21 mouse cellular contexts compared by ENCODE assay signal in genomic region chr9:109050674-109050997, GRCm38 (mm10). TPM values are rescaled to one million over a fixed set of nuclear protein-coding genes. Genes with fewer than 3 reads are reported as not detected.
DNase-seq lines count a peak whose midpoint lies in the region; ATAC-seq and TF ChIP-seq lines count a peak whose summit lies in the region.
"Had no signal": no experiment of that assay in that cellular context is flagged by ENCODE, and none has a peak within 500 bp of the region (broad histone marks: within the 10 kb centered on the region; RNA-seq: fewer than 3 reads in every experiment).

No protein-coding gene starts in this region.

- no peak for DNase-seq in heart, postnatal 0 days (ENCODE audit: low spot score)
- no peak for DNase-seq in heart, adult 18-20 months
- no peak for DNase-seq in spleen, adult 2 months (ENCODE audit: low read depth in 1 of 2, low spot score in 2 of 2)
- no peak for DNase-seq in spleen, adult 12 weeks (ENCODE audit: low spot score)
- peak; percentile 28 for DNase-seq in thymus, postnatal 4 days
- DNase-seq in thymus, postnatal 0 days (ENCODE audit: low spot score), result no peak
- DNase-seq in frontal cortex, postnatal 25 days (ENCODE audit: low spot score in 2 of 2), result no peak
- DNase-seq: adrenal gland, adult 2 months; adrenal gland, postnatal 14 days; cerebellum, adult 2 months; cerebellum, postnatal 25 days; forebrain, postnatal 0 days; gastrocnemius, postnatal 36 days; heart, postnatal 4 days had no signal

- no peak overlapping the region for H3K4me3 ChIP-seq in heart, postnatal 0 days (ENCODE audit: low read depth, low read length)
- peak overlapping the region; percentile 64 for H3K4me3 ChIP-seq in spleen, adult 2 months (ENCODE audit: extremely low read depth, insufficient read depth, insufficient read length)
- H3K4me3 ChIP-seq in small intestine, adult 2 months (ENCODE audit: low read depth, low read length), result no peak overlapping the region
- H3K4me3 ChIP-seq: embryonic facial prominence, embryonic 12.5 days; embryonic facial prominence, embryonic 15.5 days; heart, embryonic 12.5 days; heart, embryonic 15.5 days; hindbrain, embryonic 15.5 days had no signal

- no peak overlapping the region for H3K9ac ChIP-seq in heart, postnatal 0 days (replicated peaks; ENCODE audit: low read depth, low read length)
- H3K9ac ChIP-seq: embryonic facial prominence, embryonic 12.5 days; embryonic facial prominence, embryonic 15.5 days; forebrain, postnatal 0 days; heart, embryonic 12.5 days; heart, embryonic 15.5 days; hindbrain, embryonic 15.5 days had no signal

- peaks cover 23% of the 10 kb centered on the region for H3K36me3 ChIP-seq in heart, postnatal 0 days (replicated peaks; ENCODE audit: control insufficient read depth, insufficient read depth, low read length)
- H3K36me3 ChIP-seq in spleen, adult 2 months (ENCODE audit: control insufficient read depth, insufficient read depth, low read length), result peaks cover 17% of the 10 kb centered on the region
- 0 out of 2 replicates have a peak, but pooled peaks cover 2% of the 10 kb centered on the region for H3K36me3 ChIP-seq in small intestine, adult 2 months (ENCODE audit: control insufficient read depth, insufficient read depth, low read length)
- H3K36me3 ChIP-seq: heart, embryonic 15.5 days; hindbrain, embryonic 15.5 days had no signal

- ATAC-seq in heart, postnatal 0 days (ENCODE audit: insufficient read depth, low read depth), result no peak
- ATAC-seq: forebrain, embryonic 14.5 days; forebrain, postnatal 0 days had no signal

- peak overlapping the region; percentile 2; the same call in 1 of the 2 replicates for H3K27ac ChIP-seq in heart, postnatal 0 days (ENCODE audit: low read depth)
- H3K27ac ChIP-seq in spleen, adult 2 months (ENCODE audit: insufficient read depth, low read length), result peak overlapping the region; percentile 99
- H3K27ac ChIP-seq in small intestine, adult 2 months (ENCODE audit: insufficient read depth, low read depth, low read length), result peak overlapping the region; percentile 39
- H3K27ac ChIP-seq: embryonic facial prominence, embryonic 12.5 days; embryonic facial prominence, embryonic 15.5 days; heart, embryonic 15.5 days; hindbrain, embryonic 15.5 days had no signal

- 0 out of 2 replicates have a peak, but pooled peaks cover 5% of the 10 kb centered on the region for H3K4me1 ChIP-seq in heart, postnatal 0 days (ENCODE audit: control insufficient read depth, insufficient read depth)
- peaks cover 15% of the 10 kb centered on the region; the same call in 1 of the 2 replicates for H3K4me1 ChIP-seq in spleen, adult 2 months (ENCODE audit: control insufficient read depth, insufficient read depth, insufficient read length)
- peaks cover 12% of the 10 kb centered on the region for H3K4me1 ChIP-seq in small intestine, adult 2 months (ENCODE audit: control insufficient read depth, insufficient read depth, insufficient read length, low read length)

- no peak for TF ChIP-seq CTCF in heart, postnatal 0 days (IDR thresholded peaks at IDR 0.05; ENCODE audit: low read depth)
- TF ChIP-seq CTCF in spleen, adult 2 months (IDR thresholded peaks at IDR 0.05; ENCODE audit: extremely low read depth, insufficient read depth, insufficient read length, insufficient replicate concordance), result no peak
- no peak for TF ChIP-seq CTCF in small intestine, adult 2 months (IDR thresholded peaks at IDR 0.05; ENCODE audit: extremely low read depth, insufficient read length, insufficient replicate concordance, low read depth, low read length)

- no peak for TF ChIP-seq POLR2A in spleen, adult 2 months (IDR thresholded peaks at IDR 0.05; ENCODE audit: low read depth, low read length)
- no peak for TF ChIP-seq POLR2A in small intestine, adult 2 months (IDR thresholded peaks at IDR 0.05; ENCODE audit: low read depth, low read length)

- WGBS in heart, postnatal 0 days, result 77% methylated on average over 3 of the region's 3 CpGs
- WGBS in spleen, adult 2 months, result 11% methylated on average over 3 of the region's 3 CpGs
- 44% methylated on average over 3 of the region's 3 CpGs for WGBS in small intestine, adult 2 months

- no peaks in the 10 kb centered on the region for H3K27me3 ChIP-seq in heart, postnatal 0 days (ENCODE audit: control insufficient read depth, insufficient read depth, low read length)
- H3K27me3 ChIP-seq in spleen, adult 2 months (ENCODE audit: control insufficient read depth, insufficient read depth, low read length), result no peaks in the 10 kb centered on the region
- no peaks in the 10 kb centered on the region for H3K27me3 ChIP-seq in small intestine, adult 2 months (ENCODE audit: control insufficient read depth, insufficient read depth, low read length)
- H3K27me3 ChIP-seq: embryonic facial prominence, embryonic 12.5 days; embryonic facial prominence, embryonic 15.5 days; heart, embryonic 12.5 days; heart, embryonic 15.5 days; hindbrain, embryonic 15.5 days had no signal

- TF ChIP-seq EP300 in heart, postnatal 0 days (IDR thresholded peaks at IDR 0.05; ENCODE audit: low read depth), result no peak

- H3K9me3 ChIP-seq in heart, postnatal 0 days (replicated peaks; ENCODE audit: control insufficient read depth, low read length), result no peaks in the 10 kb centered on the region
- H3K9me3 ChIP-seq: embryonic facial prominence, embryonic 12.5 days; embryonic facial prominence, embryonic 15.5 days; heart, embryonic 12.5 days; heart, embryonic 15.5 days; hindbrain, embryonic 15.5 days had no signal

- no peak overlapping the region for H3K4me2 ChIP-seq in heart, postnatal 0 days (ENCODE audit: low read depth, low read length)
- H3K4me2 ChIP-seq: embryonic facial prominence, embryonic 12.5 days; embryonic facial prominence, embryonic 15.5 days; heart, embryonic 12.5 days; heart, embryonic 15.5 days; hindbrain, embryonic 15.5 days had no signal

RNA-seq across cellular contexts. Expression of gene Trex1, which starts 8.9 kb away (rescaled TPM):
- 21.6 and 44.2 TPM in 2 replicates for total RNA-seq in heart, postnatal 0 days (2014; rRNA removed; ENCODE audit: low replicate concordance)
- polyA plus RNA-seq in heart, postnatal 0 days (2015; fragmentation: Nextera tagmentation; extraction: Ambion mirVana), result 14.5 and 14.6 TPM in 2 replicates
- total RNA-seq in heart, adult 18-20 months (2021), result 10 to 100 TPM; 13.6 to 17.2 TPM
- 137 and 262 TPM in 2 replicates for polyA plus RNA-seq in spleen, adult 2 months (2012; rRNA removed)
- 42.1 and 42.4 TPM in 2 replicates for polyA plus RNA-seq in thymus, postnatal 0 days (2015; fragmentation: Nextera tagmentation; extraction: Ambion mirVana)
- 51.9 and 174 TPM in 2 replicates for polyA plus RNA-seq in small intestine, adult 2 months (2012; rRNA removed)

RNA-seq across cellular contexts. Expression of gene Shisa5, which starts 12.3 kb away (rescaled TPM):
- total RNA-seq in heart, postnatal 0 days (2014; rRNA removed; ENCODE audit: low replicate concordance), result 76.9 and 102 TPM in 2 replicates
- polyA plus RNA-seq in heart, postnatal 0 days (2015; fragmentation: Nextera tagmentation; extraction: Ambion mirVana), result 49.0 and 51.8 TPM in 2 replicates
- total RNA-seq in heart, adult 18-20 months (2021), result 10 to 100 TPM; 31.4 to 55.0 TPM
- 4,319 and 4,795 TPM in 2 replicates for polyA plus RNA-seq in spleen, adult 2 months (2012; rRNA removed)
- polyA plus RNA-seq in thymus, postnatal 0 days (2015; fragmentation: Nextera tagmentation; extraction: Ambion mirVana), result 210 and 212 TPM in 2 replicates
- polyA plus RNA-seq in small intestine, adult 2 months (2012; rRNA removed), result 406 and 675 TPM in 2 replicates

RNA-seq across cellular contexts. Expression of gene Atrip, which starts 23.3 kb away (rescaled TPM):
- 17.1 and 31.2 TPM in 2 replicates for total RNA-seq in heart, postnatal 0 days (2014; rRNA removed; ENCODE audit: low replicate concordance)
- 11.1 and 11.7 TPM in 2 replicates for polyA plus RNA-seq in heart, postnatal 0 days (2015; fragmentation: Nextera tagmentation; extraction: Ambion mirVana)
- total RNA-seq in heart, adult 18-20 months (2021), result 1 to 10 TPM; 8.1 to 9.8 TPM
- 16.2 and 17.0 TPM in 2 replicates for polyA plus RNA-seq in spleen, adult 2 months (2012; rRNA removed)
- 23.4 and 28.4 TPM in 2 replicates for polyA plus RNA-seq in thymus, postnatal 0 days (2015; fragmentation: Nextera tagmentation; extraction: Ambion mirVana)
- polyA plus RNA-seq in small intestine, adult 2 months (2012; rRNA removed), result 5.8 and 10.7 TPM in 2 replicates

RNA-seq across cellular contexts. Expression of gene Ccdc51, which starts 31.7 kb away (rescaled TPM):
- total RNA-seq in heart, postnatal 0 days (2014; rRNA removed; ENCODE audit: low replicate concordance), result 11.6 and 19.5 TPM in 2 replicates
- 14.3 and 14.6 TPM in 2 replicates for polyA plus RNA-seq in heart, postnatal 0 days (2015; fragmentation: Nextera tagmentation; extraction: Ambion mirVana)
- total RNA-seq in heart, adult 18-20 months (2021), result 10 to 100 TPM; 11.4 to 14.3 TPM
- polyA plus RNA-seq in spleen, adult 2 months (2012; rRNA removed), result 5.1 and 5.2 TPM in 2 replicates
- polyA plus RNA-seq in thymus, postnatal 0 days (2015; fragmentation: Nextera tagmentation; extraction: Ambion mirVana), result 18.6 and 19.0 TPM in 2 replicates
- 5.5 and 11.3 TPM in 2 replicates for polyA plus RNA-seq in small intestine, adult 2 months (2012; rRNA removed)

RNA-seq across cellular contexts. Expression of gene Tma7, which starts 31.8 kb away (rescaled TPM):
- total RNA-seq in heart, postnatal 0 days (2014; rRNA removed; ENCODE audit: low replicate concordance), result 70.4 and 74.5 TPM in 2 replicates
- polyA plus RNA-seq in heart, postnatal 0 days (2015; fragmentation: Nextera tagmentation; extraction: Ambion mirVana), result 490 and 527 TPM in 2 replicates
- 100 to 1,000 TPM; 214 to 228 TPM for total RNA-seq in heart, adult 18-20 months (2021)
- polyA plus RNA-seq in spleen, adult 2 months (2012; rRNA removed), result 10.2 and 16.4 TPM in 2 replicates
- polyA plus RNA-seq in thymus, postnatal 0 days (2015; fragmentation: Nextera tagmentation; extraction: Ambion mirVana), result 808 and 867 TPM in 2 replicates
- 0.58 and 1.6 TPM in 2 replicates for polyA plus RNA-seq in small intestine, adult 2 months (2012; rRNA removed)

Comparison
In these comparisons a context has a peak if more than half of its experiments do, and no peak if none do; other contexts are left out.
1. H3K27ac ChIP-seq: peak in every context shown above with its lines; median percentile 99 in spleen, adult 2 months; 39 in small intestine, adult 2 months; 2 in heart, postnatal 0 days.